In the genomic region with DNA sequence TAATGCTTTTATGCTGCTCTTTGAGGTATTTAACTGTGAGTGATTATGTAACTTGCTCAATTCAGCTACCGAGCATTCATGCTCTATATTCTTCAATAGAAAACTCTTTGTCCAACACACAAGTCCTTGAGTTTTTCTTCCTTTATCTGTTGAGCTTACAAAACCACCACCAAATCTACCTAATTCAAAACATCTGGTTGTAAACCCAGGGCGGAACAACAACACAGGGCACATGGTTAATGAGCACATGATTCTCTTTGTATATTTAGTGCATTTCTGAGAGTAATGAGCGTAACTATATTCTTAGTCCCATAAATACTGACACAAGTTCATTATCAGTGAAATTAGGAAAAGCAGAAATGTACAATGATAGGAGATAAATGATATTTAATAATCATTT, we compare ENCODE assay signal across 16 mouse cellular contexts.
"Had no signal": no experiment of that assay in that cellular context is flagged by ENCODE, and none has a peak within 500 bp of the region (broad histone marks: within the 10 kb centered on the region; RNA-seq: fewer than 3 reads in every experiment).

No protein-coding gene starts in this region.

- H3K4me2 ChIP-seq: neural tube, embryonic 13.5 days; neural tube, embryonic 15.5 days; stomach, embryonic 15.5 days had no signal

- H3K4me3 ChIP-seq: neural tube, embryonic 13.5 days; neural tube, embryonic 15.5 days; stomach, embryonic 15.5 days had no signal

- H3K9me3 ChIP-seq: neural tube, embryonic 13.5 days; neural tube, embryonic 15.5 days; stomach, embryonic 15.5 days had no signal

- H3K27me3 ChIP-seq: neural tube, embryonic 13.5 days; neural tube, embryonic 15.5 days; stomach, embryonic 15.5 days had no signal

- H3K27ac ChIP-seq: neural tube, embryonic 13.5 days; neural tube, embryonic 15.5 days; stomach, embryonic 15.5 days; stomach, postnatal 0 days had no signal

- H3K36me3 ChIP-seq: neural tube, embryonic 13.5 days; neural tube, embryonic 15.5 days; stomach, embryonic 15.5 days had no signal

- H3K9ac ChIP-seq: neural tube, embryonic 13.5 days; neural tube, embryonic 15.5 days; stomach, embryonic 15.5 days had no signal

- H3K4me1 ChIP-seq: neural tube, embryonic 13.5 days; neural tube, embryonic 15.5 days; stomach, embryonic 15.5 days had no signal

- DNase-seq: retina, postnatal 1 day; right cerebral cortex, adult 18-20 months; right cerebral cortex, postnatal 14 days; right cerebral cortex, postnatal 25 days; right cerebral cortex, postnatal 4 days; spleen, adult 18-20 months; thymus, adult 18-20 months; thymus, adult 2 months; thymus, postnatal 14 days; thymus, postnatal 25 days; thymus, postnatal 36 days; thymus, postnatal 4 days had no signal
